Mouse (Mus musculus) liver, adult 2 months (tissue): ENCODE measurements at regions not wholly inside any gene's neighbourhood (a gene's known extent, or its start where the extent isn't known, plus 50 kb on each side); places are given as distances from the start of the nearest gene placed in this dataset.

ENCODE experiments used
- CTCF ChIP-seq: fragments of 200-500 bp; IDR thresholded peaks from 2 replicates; pipeline ENCODE4 v1.5.1; 2011; ENCODE audit warnings: low read depth, low read length, control low read depth
- POLR2A ChIP-seq: fragments of 200-500 bp; IDR thresholded peaks from 2 replicates; pipeline ENCODE4 v1.6.1; 2011; ENCODE audit warnings: low read length, control low read depth; ENCODE audit not compliant: insufficient read depth; ENCODE audit errors: extremely low read depth

- TF ChIP-seq CTCF (no peak), POLR2A (no peak)
These were observed 245.6 kb upstream of the Adgrl4 start for GRCm38 (mm10) chr3:151192092-151192491.
